Mouse (Mus musculus): ENCODE measurements around the gene Rab10.

Rab10 gene

DNA sequence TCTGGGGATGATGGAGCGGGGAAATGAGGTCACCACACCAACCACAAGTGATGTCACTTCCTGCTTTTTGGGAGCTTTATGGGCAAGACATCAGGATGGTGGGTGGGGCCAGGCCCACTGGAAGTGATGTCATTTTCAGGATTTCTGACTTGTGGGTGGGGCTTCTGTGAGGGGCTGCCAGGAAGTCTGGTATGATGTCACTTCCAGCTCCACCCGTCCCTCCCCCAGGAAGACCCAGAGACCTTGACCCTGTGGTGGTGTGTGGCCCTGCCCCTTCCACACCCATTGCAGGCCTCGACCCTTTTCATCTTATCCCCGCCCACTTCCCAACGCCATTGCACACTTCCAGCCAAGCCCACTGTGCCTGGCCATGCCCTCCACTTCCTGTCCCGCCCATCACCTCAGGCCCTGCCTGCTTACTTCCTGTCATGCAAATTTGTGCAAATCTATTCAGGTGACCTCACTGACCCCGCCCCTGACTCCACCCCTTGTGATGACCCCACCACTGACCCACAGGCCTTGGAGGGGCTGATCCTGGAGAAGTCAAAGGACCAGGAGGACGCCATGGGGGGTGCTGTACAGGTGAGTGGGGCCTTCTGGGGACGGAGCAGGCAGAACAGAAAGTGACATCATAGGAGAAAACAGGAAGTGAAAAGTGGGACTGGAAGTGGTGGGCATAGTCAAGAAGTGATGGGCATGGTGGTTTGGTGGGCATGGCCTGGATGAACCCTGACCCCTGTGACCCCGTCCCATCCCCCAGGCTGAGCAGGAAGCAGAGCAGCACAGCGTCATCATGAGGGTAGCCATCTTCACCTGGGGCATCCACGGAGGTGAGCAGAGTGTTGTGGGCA is 72.7 kb downstream of the Rab10 start:
- DNase-seq (ENCODE audit: low read depth, low spot score): no peak

DNA sequence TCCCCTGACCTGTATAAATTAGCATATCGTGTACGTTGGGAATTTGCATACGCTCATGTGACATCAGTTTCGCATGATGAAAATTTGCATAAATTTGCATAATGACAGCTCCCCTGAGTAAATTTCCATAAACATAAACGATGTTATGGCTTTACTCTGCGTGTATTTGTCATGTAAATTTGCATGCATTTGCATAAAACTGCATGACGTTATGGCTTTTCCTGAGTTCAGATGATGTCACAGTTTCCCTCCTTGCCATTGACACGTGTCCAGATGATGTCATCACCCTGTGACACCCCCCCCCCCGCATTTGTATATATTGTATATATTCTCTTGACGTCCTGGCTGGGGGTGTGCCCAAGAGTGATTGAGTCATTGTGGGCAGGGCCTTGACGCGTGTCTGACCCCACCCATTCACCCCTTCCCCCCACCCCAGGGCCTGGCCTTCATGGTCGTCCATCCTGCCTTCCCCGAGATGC is 73.6 kb downstream of the Rab10 start:
- DNase-seq (ENCODE audit: low read depth, low spot score): no peak

DNA sequence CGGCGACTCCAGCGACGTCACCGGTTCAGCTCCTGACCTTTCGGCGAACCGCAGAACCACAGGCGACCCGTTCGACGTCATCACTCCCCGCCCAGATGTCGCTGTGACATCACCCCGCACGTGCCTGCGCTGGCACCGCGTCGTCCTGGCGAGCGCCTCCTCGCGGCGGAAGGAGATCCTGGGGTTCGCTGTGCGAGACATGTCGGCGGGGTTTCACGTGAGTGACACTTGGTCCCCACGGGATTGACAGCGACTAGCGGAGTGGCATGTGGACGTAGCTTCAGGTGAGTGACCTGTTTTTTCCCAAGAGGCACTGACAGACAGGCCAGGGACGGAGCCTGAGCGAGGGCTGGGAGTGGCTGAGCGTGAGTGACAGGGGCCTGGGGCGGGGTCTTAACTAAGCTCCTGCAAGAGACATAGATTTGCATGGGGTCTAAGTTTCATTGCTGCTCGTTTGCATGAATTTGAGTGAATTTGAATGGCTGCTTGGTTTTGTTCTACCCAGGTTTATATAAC is 74.1 kb downstream of the Rab10 start:
- peak; percentile 88 for DNase-seq (ENCODE audit: low read depth, low spot score)

DNA sequence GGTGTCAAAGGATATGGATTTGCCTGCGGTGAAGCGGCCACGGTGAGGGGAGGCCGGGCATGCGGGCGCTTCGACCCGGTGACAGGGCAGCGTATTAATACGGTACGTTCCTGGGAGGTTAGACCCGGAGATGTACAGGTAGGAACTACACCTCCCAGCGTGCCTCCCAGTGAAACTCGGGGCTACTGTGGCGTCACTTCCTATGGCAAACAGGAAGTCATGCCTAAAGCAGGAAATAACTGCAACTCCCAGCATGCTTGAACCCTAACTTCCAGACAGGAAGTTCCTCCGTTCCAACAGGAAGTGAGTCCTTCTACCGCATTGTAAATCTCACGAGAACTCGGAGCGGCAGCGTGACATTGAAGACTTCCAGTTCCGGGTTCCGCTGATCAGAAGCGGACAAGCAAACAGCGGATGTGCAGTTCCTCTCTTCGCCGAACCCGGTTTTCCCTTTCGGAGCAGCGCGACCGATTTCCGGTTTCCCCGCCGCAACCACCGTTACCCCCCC is 74.6 kb downstream of the Rab10 start:
- peak; percentile 80 for DNase-seq (ENCODE audit: low read depth, low spot score)

DNA sequence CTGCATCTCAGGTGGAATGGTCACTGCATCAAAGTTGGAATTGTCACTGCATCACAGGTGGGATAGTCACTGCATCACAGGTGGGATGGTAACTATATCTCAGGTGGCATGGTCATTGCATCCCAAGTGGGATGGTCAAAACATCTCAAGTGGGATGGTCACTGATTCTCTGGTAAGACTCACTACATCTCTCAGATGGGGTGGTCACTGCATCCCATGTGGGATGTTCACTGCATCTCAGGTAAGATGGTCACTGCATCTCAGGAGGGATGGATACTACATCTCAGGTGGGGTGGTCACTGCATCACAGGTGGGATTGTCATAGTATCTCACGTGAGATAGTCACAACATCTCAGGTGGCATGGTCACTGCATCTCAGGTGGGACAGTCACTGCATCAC is 75.7 kb downstream of the Rab10 start:
- no peak for DNase-seq (ENCODE audit: low read depth, low spot score)

DNA sequence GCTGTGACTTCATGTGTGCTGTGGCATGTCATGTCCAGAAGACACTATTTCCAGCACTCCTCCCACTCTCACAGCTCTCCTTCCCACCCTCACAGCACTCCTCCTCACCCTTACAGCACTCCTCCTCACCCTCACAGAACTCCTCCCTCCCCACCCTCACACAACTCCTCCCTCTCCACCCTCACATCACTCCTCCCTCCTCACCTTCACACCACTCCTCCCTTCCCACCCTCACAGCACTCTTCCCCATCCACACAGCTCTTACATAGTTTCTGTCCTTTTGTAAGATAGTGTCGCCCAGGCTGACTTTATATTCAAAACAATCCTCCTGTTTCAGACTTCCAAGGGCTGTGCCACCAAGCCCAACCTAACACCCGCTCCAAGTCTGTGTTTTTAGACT is 86.4 kb downstream of the Rab10 start:
- DNase-seq (ENCODE audit: low read depth, low spot score): no peak

DNA sequence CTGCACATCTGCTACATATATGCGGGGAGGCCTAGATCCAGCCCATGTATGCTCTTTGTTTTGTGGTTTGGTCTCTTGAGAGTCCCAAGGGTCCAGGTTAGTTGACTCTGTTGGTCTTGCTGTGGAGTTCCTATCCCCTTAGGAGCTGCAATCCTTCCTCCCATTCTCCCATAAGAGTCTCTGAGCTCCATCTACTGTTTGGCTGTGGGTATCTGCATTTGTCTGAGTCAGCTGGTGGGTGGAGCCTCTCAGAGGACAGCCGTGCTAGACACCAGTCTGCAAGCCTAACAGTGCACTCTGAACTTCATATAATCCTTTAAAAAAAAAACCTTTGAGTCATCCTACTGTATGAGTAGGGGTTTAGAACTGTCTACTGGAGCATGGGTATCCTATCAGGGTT is 99.6 kb downstream of the Rab10 start:
- DNase-seq (ENCODE audit: low read depth, low spot score): no peak

DNA sequence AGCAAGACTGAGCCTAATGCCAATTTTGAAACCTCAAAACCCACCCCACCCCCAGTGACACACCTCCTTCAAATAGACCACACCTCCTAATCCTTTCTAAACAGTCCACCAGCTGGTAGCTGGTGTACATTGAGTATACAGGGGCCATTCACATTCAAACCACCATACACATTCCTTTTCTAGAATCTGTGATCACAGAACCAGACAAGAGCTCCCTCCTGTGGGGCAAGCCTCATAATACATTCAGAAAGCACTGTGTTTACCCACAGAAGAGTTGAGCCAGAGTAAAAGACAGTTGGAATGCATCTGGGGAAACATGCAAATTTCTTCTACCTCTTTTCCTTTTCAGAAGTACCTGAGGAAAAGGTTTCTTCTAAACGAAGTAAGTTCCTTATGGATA is 100.6 kb downstream of the Rab10 start:
- DNase-seq (ENCODE audit: low read depth, low spot score): peak; percentile 4

Measured in WW6 (cell line).